Mouse (Mus musculus): ENCODE measurements around the gene Olfr934.

The Olfr934 gene

DNA sequence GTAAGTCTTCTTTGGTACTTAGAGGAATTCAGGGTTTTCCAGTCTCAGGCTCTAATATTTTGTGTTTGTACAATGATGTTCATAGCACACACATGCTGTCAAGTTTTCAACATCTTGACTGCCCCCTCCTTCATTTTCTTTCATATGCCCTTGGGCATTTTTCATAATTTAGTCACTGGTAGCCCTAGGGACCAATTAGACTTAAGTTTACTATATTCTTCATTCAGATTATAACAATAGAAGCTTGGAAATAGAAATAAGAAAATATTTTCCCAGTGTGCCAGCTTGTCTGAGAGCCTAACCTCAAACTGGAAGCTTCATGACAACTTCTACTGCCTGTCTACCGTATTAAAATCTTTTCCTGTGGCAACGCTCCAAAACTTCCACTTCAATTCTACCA lies at the start of gene Olfr934:
TSS of gene Olfr934 (minus strand) at position 101 of the 400 bp plus-strand sequence.
- DNase-seq (ENCODE audit: low read depth, low spot score): no peak

DNA sequence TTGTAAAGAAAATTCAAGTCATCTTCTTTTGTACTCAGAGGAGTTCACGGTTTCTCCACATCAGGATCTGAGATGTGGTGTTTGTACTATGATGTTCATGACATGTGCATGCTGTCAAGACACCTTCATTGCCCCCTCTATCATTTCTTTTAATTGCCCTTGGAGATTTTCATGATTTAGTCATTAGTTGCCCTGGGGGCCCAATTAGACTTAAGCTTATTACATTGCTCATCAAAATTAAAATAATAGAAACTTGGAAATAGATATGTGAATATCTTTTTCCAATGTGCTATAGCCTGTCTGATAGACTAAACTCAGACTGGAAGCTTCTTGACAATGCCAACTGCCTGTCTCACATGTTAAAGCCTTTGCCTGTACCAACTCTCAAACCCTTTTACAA lies 35.2 kb upstream of the Olfr934 start, which contains the start of gene Olfr146:
TSS of gene Olfr146 (minus strand) at position 101 of the 400 bp plus-strand sequence.
- no peak for DNase-seq (ENCODE audit: low read depth, low spot score)

DNA sequence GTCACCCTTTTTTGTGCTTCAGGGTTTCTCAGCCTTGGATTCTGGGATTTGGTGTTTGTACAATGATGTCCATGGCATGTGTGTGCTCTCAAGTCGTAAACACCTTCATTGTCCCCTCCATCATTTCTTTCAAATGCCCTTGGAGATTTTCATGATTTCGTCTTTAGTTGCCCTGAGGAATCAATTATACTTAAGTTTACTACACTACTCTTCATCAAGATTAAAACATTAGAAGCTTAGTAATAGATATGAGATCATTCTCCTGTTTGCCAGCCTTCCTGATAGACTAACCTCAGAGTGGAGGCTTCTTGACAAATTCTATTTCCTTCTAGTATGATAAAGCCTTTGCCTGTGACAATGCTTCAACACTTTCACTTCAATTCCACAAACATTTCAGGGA lies 11.5 kb upstream of the Olfr934 start, which contains the start of gene Olfr935:
TSS of gene Olfr935 (minus strand) at position 101 of the 400 bp plus-strand sequence.
- DNase-seq (ENCODE audit: low read depth, low spot score): no peak

DNA sequence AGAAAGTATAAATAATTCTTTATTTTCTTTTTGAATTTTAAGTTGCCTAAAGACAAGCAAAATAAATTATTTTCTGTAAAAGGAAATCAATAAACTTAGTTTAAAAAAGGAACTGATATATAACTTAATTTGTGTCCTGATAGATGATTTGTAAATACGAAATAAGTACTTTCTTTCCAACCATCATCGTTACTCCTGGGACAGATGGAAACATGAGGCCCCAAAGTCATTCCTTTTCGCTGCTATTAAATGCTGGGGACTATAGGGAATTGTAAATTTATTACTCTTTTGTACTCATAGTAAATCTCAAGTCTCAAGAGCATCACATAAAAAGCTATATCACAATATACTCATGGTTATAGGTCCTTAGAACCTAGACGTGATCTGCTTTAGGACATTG lies 16.1 kb downstream of the Olfr934 start, which contains the start of gene Olfr933:
TSS of gene Olfr933 (plus strand) at position 301 of the 400 bp plus-strand sequence.
- no peak for DNase-seq (ENCODE audit: low read depth, low spot score)

DNA sequence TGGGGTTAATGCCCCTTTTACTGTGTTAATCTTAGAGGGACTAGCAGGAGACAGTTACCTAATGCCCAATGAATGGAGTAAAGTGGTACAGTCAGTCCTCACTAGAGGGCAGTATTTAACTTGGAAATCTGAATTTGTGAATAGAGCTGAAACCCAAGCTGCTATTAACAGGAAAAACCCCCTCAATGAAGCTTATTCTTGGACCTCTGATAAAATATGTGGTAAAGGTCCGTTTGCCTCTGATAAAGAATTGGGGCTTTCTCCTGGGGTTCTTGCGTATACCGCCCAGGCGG lies 34.0 kb downstream of the Olfr934 start:
- peak; percentile 14 for DNase-seq (ENCODE audit: low read depth, low spot score)

DNA sequence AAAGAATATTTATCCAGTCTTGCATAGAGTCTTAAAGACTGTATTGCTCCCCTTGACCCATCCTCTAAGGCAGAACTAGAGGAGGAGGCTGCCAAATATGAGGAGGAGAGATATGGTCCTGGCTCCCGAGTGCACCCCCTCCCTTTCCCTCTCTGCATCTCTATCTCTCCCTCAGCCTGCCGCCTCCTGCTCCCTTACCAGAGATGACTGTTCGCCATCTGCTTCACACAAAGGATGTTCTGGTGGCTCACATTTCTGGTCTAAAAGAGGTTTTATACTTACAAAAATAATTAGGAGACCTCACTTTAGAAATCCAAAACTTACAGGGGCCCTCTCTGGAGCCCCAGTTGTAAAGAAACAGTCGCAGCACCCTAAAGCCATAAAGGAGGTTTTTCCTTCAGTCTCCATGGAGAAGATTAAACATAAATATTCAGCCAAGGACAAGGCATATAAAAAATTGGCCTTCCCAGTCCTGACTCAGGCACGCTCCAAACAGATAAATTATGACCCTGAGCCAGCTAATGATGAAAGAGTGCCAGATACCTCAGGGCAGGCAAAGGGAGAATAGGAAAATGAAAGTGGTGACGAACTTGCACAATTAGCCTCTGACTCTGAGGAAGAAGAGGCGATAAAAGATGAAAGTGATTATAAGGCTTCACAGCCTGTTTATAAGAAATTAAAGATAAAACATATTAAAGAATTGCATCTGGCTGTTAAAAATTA lies 34.6 kb downstream of the Olfr934 start:
- DNase-seq (ENCODE audit: low read depth, low spot score): no peak
